Mouse (Mus musculus) neural tube, embryonic 10.5 days (tissue): Measurements from ENCODE around the gene Rln3.
"Not testable (repeated sequence)": the region's sequence is repeated elsewhere in the genome, so short reads cannot be mapped to it uniquely, and the experiment has no call there.

Source experiments
- DNase-seq: peaks from one replicate; pipeline ENCODE4 v3.0.0-alpha.2; 2017; ENCODE audit warnings: low spot score; ENCODE audit errors: extremely low spot score

The Rln3 gene

DNA sequence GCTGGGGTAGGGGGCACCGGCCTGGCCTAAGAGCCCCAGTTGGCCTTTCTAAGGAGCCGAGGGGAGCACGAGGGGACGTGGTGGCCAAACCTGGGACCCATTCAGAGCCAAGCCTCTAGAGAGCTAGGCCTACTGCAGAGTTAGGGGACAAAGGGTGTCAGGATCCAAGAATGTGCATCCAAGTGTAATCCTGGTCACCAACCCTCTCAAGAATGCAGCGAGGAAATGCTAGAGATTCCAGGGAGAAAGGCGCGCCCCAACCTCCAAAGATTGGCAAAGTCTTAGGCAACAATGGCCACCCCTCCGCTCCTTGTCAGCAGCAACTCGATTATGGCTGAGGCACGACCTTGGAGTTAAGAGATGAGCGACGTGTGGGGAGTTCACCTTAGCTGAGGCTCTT lies 23.2 kb downstream of the Rln3 start:
- no peak for DNase-seq

GRCm38 (mm10) chr8:84021096-84021495 lies 23.7 kb downstream of the Rln3 start, which contains the start of gene Palm3:
Gene Palm3, plus strand, starts transcription at chr8:84021471.
- no peak for DNase-seq

GRCm38 (mm10) chr8:84019738-84020137 lies 25.1 kb downstream of the Rln3 start:
- no peak for DNase-seq

DNA sequence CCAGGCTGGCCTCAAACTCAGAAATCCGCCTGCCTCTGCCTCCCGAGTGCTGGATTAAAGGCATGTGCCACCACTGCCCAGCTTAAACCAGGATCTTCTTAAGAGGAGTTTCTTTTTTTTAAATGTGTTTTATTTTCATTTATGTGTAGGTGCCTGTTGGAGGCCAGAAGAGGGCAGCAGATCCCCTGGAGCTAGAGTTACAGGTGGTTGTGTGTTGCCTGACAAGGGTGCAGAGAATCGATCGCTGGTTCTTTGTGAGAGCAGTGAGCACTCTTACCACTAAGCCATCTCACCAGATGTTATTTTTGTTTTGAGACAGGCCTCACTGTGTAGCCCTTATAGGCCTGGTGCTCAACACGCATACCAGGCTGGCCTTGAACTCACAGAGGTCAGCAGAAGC lies 29.0 kb downstream of the Rln3 start:
- no peak for DNase-seq

- DNase-seq, result no peak
Measured at GRCm38 (mm10) chr8:84012499-84013165, 32.2 kb downstream of the Rln3 start.

DNA sequence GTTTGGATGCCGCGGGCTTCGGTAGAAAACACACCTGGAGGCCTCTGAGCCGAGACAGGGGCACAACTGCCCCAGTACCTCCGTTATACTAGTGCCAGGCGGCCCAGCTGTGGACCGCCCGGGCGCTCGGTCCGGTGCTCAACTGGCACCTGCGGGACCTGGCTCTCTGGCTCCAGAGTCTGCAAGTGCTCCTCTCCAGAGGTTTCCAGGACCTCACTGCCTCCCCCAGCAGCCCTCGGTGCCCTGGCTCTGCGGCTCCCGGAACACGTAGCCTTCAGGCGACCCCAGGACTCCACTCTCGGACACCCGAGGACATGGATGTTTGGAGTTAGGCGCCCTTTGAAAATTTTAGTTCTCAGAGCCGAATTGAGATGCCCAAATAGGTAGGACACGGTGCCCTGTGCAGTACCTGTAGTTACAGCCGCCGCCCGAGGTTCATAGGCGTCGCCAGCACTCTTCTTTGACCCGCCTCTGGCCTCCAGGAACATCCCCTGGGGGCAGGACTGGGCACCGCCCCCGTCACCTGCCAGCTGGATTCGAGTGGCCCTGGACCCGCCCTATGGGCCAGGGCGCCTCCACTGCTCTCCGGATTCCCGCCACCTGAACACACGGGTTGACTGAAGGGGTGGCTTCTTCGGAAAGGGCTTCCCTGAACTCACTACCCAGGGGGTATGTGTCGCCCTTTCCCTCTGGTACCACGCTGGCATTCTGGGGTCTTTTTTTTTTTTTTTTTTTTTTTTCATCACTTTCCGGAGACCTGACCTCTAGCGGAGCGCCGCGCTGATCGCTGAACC lies 32.9 kb downstream of the Rln3 start, which contains the start of gene 2210011C24Rik:
Gene 2210011C24Rik, minus strand, starts transcription at position 467 of the 794 bp plus-strand sequence.
- DNase-seq, result no peak

- DNase-seq, result peak; percentile 87
Measured at GRCm38 (mm10) chr8:84010625-84011611, 33.9 kb downstream of the Rln3 start.

- DNase-seq, result peak; percentile 89
Measured at GRCm38 (mm10) chr8:84009876-84010275, 34.9 kb downstream of the Rln3 start.

DNA sequence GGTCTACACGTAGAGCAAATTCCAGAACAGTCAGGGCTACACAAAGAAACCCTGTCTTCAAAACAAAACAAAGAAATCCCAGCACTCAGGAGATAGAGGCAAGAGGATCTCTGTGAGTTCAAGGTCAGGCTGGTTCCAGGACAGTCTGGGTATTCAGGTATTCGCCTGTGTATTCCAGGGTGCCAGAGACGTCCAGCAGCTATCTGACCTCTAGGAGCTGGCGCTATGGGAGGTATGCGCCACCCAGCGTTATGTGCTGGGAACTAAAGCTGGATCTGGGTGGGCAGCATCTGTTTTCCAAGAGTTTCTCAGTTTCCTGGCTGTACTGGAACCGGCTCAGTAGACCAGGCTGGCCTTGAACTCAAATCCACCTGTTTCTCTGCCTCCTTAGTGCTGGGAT lies 36.4 kb downstream of the Rln3 start:
- no peak for DNase-seq

DNA sequence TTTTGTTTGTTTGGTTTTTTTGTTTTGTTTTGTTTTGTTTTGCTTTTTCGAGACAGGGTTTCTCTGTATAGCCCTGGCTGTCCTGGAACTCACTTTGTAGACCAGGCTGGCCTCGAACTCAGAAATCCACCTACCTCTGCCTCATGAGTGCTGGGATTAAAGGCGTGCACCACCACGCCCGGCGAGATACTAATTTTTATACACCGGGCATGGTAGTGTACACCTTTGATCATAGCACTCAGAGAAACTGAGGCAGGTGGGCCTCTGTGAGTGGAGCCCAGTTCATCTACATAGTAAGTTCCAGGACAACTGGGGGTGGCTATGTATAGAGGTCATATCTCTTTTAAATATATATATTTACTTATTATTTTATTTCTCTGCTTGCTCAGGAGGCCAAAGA lies 39.3 kb downstream of the Rln3 start:
- DNase-seq, result not testable (repeated sequence)

DNA sequence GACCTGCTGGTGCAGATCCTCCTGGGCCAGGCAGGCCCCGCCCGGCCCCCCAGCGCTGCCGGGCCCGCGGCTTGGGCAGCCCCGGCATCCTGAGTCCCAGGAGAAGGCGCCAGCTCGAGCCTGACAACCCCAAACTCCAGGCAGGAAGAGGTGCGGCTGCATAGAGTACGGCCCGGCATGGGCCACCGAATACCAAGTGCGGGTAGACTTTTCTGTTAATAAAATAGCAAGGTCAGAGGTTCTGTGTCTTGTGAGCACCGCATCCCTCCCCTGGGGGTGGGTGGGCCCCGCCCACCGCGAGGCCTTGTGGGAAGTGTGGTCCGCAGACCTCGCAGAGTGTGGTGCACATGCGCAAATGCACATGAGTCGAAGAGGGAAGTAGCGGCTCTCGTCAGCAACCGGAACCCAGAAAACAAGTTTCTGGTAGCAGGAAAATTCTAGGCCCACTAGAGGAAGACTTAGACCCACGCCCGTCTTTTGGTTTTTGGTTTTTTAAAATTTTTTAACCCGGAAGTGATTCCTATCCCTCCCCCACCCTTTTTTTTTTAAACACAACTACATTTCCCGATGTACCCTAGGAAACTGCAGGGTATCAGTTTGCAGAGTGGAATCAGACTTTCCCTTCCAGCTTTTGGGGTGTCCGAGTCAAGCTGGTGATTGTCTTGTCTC lies 40.1 kb downstream of the Rln3 start:
- DNase-seq, result peak; percentile 91

- DNase-seq, result no peak
Measured at GRCm38 (mm10) chr8:84003612-84004246, 41.1 kb downstream of the Rln3 start.

DNA sequence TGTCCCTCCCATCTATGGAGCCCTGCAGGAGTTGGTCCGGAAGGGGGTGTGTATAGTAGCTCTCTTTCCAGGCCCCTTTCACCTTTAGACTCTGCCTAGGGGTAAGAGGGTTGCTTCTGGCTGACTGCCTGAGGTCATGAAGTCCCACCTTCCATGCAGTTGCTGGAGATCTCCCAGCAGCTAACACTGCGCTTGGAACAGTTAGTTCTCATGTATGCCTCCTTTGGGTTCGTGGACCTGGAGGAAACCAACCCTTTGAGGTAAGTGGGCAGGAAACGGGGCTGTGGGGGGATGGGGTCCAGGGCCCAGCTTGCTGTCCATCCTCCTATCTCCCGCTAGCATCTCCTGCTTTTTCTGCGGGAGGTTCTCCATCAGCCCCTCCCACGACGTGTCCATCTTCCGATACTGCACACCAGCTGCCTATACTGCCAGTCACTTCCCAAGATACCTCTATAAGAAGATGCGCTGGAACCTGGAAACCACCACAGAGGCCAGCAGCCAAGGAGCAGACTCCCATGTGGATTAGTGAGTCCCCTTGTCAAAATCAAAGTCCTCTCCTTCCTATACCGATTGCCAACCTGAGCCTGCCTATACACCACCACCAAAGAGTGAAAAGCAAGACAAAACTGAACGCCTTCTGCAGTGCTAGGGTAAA lies 41.7 kb downstream of the Rln3 start:
- DNase-seq, result no peak

GRCm38 (mm10) chr8:84001281-84002000 lies 43.4 kb downstream of the Rln3 start, which contains the start of gene 1700067K01Rik:
Gene 1700067K01Rik, plus strand, starts transcription at chr8:84001502.
- peak; percentile 41 for DNase-seq

DNA sequence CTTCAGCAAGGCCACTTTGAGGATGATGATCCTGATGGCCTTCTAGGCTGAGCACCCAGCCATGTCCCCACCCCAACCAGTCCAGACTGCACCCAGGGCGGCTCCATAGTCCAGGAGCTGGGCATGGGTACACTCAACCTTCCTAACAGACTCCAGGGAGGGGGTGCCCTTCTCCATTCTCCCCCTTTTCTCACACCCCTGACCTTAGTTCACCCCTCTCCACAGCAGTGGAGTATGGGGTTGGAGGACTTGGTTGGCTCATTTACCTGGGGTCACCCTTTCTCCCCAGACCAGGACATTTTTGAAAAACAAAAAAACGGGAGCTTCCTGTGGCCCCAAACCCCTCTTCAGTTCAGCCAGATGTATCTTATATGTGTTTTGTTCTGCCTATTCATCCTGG lies 45.0 kb downstream of the Rln3 start:
- DNase-seq, result no peak

GRCm38 (mm10) chr8:83999057-83999705 lies 45.6 kb downstream of the Rln3 start:
- DNase-seq, result no peak

- DNase-seq, result peak; percentile 71
Measured at GRCm38 (mm10) chr8:83998231-83999056, 46.4 kb downstream of the Rln3 start.
